Mouse (Mus musculus): ENCODE data around the gene Nsd2.
"Not testable (repeated sequence)": the region's sequence is repeated elsewhere in the genome, so short reads cannot be mapped to it uniquely, and the experiment has no call there.

Nsd2 gene

DNA sequence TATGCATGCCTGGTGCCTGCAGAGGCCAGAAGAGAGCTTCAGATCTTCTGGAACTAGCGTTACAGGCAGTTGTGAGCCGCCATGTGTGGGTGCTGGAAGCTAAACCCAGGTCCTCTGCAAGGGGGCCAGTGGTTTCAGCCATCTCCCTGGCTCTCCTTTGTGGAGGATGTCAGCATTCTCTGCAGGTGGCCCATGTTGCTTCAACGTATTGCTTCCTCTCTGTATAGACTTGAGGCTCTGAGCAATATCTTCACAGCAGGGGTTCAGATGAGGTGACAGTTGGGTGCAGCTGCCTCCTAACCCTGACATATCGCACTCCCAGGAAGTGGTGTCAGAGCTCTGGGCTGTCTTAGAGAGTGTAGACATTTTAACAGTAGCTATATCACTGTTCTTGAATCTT is 30.9 kb downstream of the Nsd2 start:
- no peak for DNase-seq (ENCODE audit: low read depth, low spot score)

DNA sequence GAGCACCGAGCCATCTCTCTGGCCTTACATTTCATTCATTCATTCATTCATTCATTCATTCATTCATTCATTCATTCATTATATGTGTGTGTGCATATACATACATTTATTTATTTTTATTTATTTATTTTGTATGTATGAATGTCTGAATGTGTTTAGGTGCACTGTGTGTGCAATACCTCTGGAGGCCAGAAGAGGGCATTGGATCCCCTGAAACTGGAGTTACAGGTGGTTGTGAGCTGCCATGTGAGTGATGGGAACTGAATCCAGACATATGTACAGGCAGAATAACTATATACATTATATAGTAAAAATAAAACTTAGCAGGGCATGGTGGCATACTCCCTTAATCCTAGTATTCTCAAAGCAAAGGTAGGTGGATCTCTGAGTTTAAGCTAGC is 32.6 kb downstream of the Nsd2 start:
- no peak for DNase-seq (ENCODE audit: low read depth, low spot score)

DNA sequence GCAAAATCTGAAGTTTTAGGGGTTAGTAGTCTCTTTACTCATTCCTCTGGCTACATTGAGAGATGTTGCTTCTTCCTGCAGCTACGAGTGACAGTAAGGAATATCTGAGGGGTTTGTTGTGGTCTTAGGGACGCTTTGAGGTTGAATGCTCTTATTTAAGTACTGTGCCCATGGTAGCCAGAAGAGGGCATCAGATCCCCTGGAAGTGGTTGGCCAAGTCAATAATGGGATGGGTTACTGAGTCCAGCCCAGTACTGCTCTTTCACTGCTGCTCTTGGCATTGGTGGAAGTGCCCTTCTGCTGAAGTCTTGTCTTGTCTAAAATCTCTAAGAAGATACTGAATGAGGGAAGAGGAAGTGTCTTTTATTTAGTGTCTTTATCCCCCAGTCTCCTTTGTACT is 33.5 kb downstream of the Nsd2 start:
- peak; percentile 25 for DNase-seq (ENCODE audit: low read depth, low spot score)

DNA sequence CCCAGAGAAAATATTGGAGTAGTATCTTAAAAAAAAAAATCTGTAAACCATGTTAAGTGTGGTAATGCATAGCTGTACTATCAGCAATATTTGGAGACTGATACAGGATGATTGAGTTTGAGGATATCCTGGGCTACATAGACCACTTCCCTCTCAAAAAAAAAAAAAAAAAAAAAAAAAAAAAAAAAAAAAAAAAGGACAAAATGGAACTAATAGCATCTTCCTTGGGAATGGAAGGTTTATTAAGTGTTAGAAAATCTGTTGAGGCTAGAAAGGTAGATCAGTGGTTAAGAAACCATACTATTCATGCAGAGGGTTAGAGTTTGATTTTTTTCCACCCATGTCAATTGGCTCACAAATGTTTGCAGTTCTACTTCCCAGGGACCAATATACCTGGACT is 37.2 kb downstream of the Nsd2 start:
- DNase-seq (ENCODE audit: low read depth, low spot score): no peak

DNA sequence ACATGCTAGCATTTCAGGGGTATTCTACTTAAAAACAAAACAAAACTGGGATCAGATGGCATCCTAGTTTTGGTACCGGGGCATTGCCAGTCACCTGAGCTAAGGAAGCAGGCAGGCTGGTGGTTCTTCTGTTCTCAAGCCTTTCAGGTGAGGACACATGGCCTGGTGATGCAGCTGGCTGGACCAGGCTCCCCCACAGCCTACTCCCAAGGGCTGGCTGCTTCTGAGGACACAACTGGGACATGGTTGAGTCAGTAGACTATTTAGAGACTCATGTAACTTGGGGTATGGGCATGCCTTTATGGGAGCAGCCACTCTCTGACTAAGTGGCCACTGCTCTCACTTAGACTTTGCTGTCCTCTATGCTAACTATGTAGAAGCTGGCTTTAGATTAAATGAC is 54.9 kb downstream of the Nsd2 start:
- DNase-seq (ENCODE audit: low read depth, low spot score): peak; percentile 33

DNA sequence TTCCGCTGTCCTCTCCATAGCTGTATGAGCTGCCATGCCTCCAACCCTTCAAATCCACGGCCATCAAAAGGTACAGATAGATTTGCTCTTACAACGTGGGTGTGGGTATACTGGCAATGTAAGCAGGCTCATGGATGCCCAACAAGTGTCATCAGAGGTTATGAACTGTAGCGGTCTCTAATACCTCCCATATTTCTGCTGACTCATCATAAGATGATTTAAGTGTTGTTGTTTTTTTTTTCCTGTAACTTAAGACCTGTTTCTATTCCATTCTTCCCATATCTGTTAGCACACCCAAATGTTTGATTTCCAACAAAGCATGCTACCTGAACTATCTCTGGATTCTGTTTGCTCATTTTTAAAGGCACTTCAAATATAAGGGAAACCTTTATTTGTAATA is 60.6 kb downstream of the Nsd2 start:
- DNase-seq (ENCODE audit: low read depth, low spot score): no peak

DNA sequence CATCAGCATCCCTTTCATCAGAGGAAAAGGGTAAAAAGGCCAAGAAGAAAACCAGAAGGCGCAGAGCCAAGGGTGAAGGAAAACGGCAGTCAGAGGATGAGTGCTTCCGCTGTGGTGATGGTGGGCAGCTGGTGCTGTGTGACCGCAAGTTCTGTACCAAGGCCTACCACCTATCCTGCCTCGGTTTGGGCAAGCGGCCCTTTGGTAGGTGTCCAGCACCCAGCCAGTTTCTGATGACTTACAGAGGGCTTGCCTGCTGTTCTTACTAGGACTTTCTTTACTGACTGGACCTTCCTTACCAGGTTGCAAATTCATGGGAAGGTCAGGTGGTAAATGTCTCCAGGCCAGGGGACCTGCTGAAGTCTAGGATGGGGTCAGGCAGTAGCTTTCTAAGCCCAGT is 72.9 kb downstream of the Nsd2 start:
- no peak for DNase-seq (ENCODE audit: low read depth, low spot score)

DNA sequence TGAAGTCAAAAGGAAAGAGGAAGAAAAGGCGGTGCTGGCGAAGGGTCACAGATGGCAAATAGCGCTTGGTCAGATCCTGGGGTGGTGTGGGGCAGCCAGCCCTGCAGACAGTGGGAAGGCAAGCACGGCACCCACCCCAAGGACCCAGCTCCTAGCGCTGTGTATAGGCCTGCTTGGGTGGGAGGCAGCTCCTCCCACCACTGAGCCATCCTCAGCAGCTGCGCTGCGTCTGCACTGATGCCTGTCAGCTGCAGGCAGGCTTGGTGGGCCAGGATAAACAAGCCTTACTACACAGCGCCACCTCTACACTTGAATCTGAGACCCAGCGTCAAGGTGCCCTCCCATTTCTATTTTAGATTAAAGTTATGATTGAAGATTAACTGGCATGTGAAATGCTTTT is 74.6 kb downstream of the Nsd2 start:
- peak; percentile 56 for DNase-seq (ENCODE audit: low read depth, low spot score)

DNA sequence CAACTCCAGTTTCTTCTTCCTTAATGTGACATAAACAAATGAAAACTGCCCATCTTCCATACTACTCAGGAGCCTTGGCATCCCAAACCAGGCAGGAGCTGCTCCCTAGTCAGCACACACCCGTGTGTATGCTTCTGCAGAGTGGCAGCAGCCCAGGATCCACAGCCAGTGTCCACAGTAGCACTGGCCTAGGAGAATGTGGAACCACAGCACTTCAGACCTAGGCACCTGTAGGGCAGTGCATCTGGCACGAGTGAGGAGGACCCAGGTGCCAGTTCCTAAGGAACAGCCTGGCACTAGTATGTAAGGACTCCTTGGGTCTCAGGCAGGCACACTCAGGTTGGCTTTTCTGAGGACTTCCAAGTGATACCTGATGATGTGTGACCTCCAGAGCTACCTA is 76.6 kb downstream of the Nsd2 start:
- no peak for DNase-seq (ENCODE audit: low read depth, low spot score)

DNA sequence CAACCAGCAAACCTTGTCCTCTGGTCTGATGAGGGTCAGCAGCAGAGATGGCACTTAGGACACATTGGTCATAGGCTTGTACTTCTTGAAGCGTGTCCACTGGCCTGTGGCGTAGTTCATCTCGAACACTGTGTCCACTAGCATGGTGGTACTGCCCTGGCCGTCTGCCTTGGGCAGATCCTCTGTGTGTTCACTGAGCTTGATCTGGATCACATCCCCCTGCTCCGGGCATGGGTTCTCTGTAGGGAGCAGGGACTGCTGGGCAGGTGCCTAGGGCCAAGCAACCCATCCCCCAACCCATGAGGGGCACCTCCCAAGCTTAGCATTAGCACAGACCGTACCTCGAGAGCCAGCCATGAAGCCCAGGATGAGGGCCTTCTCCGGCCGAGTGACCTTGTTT is 78.1 kb downstream of the Nsd2 start:
- DNase-seq (ENCODE audit: low read depth, low spot score): no peak

DNA sequence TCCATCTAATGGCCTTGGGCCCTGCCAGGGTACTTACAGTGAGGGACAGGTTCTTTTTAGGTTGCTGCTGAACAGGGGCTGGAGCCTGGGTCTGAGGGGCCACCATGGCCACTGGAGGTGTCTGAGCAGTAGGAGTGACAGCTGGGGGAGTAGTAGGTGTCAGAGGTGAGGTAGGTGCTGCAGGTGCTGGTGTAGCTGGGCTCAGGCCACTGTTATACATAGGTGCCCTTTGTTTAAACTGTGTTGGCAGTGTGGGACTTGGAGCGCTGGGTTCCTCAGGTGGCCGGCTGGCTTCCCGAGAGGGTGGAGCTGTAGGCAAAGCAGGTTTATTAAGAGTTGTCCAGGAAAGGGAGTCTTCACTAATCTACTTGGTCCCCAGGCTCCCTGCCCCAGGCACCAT is 78.7 kb downstream of the Nsd2 start:
- no peak for DNase-seq (ENCODE audit: low read depth, low spot score)

DNA sequence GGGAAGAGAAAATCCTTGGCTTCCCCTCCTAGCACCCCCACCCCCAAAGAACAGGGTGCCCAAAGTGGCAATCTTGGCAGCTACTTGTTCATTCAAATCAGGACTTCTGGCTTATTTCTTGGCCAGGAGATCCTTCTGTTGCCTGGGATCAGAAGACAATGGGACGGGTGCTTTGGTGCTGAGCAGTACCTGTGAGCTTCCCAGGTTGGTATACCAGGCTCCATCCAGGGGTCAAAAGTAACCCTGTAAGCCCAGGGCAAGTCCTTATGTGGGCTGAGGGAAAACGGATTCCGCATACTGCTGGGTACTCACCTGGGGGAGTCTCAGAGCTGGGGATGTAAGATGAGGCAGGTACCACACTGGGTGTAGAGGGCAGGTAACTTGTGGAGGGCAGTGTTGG is 79.6 kb downstream of the Nsd2 start:
- DNase-seq (ENCODE audit: low read depth, low spot score): no peak

DNA sequence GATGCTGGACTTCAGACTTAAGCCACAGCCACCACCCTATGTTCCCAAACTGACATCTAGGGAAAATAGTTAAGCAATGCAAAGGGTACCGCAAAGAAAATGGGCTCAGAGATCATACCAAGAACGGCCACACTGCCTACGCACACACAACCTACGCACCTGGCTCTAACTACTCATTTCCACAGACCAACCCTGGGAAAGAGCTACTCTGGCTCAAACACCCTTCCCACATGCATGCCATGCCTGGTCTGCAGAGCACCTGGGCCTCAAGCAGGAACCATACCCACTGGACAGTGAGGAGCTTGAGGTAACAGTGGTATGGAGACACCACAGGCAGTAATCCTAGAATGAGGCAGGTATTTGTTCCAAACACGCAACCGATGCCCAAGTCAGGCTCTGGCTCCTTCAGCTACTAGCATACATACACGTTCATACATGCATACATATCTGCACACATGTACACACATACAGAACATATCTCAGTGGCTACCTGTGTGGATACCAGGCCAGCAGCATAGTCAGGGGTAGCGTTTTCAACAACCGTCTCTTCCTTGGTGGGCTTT is 80.3 kb downstream of the Nsd2 start:
- DNase-seq (ENCODE audit: low read depth, low spot score): no peak

DNA sequence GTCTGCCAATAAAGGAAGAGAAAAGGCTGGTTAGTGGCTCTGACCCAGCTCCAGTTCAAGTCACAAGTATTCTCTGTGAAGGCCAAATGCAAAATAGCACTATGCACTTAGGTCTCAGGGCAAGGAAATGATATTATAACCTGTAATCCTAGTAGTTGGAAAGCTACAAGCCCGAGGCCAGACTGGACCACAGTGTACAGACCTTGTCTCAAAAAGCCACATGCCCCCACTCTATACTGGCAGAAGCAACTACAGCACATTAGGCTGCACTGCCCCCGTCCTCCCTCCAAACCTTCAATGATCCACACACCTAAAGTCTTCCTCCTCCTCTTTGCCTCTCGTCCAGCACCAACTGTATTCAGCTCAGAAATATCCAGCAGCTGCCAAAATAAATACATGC is 80.8 kb downstream of the Nsd2 start:
- no peak for DNase-seq (ENCODE audit: low read depth, low spot score)

DNA sequence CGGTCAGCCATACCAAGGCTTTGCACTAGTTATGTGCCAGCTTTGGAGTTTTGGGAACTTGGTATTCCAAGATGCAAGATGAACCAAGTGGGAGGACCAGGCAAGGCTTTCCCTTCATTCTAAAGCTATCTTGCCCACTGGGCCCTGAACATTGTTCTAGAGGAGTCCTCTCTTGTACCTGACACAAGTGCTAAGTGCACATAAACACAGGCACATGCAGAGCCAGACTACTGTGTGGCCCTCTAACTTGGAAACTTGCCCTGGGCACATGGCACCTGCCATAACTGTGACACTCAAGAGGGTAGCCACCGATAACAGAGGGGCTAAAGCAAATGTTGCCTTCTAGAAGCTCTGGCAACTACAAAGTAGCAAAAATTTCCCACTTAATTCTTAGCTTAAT is 82.2 kb downstream of the Nsd2 start:
- no peak for DNase-seq (ENCODE audit: low read depth, low spot score)

DNA sequence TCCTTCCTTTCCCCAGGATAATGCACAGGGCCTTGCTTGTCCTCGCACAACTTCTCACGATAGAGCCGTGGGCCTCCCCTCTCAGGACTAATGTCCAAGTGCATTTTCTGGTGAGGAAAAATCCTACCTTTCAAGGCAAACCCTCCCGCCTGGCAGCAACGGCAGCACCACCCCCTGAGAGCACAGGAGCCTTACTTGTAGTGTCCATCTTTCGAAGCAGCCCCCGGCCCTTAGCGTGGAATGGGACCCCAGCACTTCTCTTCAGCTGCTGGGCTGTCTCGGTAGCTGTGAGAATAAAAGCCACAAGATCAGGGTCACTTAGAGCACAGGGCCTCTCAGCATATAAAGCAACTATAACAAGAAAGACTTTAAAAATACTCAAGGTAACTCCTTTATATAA is 82.7 kb downstream of the Nsd2 start:
- DNase-seq (ENCODE audit: low read depth, low spot score): no peak

DNA sequence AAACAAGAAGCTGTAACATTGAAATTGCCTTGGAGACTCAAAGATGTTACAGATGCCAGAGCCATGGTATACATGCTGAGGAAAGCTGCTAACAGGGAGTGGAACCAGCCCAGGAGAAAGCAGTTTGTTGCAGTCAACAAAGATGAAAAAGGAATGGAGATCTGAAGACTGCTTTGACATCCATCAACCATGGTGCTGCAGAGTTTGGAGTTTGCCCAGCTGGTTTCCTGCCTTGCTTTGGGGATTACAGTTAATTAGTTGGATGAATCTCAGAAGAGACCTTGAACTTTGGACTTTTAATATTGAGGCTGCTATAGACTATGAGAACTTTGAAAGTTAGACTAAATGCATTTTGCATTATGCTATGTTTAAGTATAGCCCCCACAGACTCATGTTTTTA is 94.5 kb downstream of the Nsd2 start:
- DNase-seq (ENCODE audit: low read depth, low spot score): not testable (repeated sequence)

DNA sequence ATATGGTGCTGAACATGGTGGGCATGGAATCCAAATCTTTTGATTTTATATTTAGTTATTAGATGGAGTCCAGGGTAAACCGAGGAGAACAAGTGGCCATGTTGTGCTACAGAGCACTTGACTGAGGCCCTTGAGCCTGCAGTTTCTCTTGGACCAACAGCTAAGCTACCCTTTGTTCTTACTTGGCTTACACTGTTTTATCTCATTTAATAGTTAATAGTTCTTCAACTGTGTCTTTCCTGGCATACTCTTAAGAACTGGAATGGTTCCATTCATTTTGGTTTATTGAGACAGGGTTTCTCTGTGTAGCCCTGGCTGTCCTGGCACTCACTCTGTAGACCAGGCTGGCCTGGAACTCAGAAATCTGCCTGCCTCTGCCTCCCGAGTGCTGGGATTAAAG is 96.1 kb downstream of the Nsd2 start:
- not testable (repeated sequence) for DNase-seq (ENCODE audit: low read depth, low spot score)

DNA sequence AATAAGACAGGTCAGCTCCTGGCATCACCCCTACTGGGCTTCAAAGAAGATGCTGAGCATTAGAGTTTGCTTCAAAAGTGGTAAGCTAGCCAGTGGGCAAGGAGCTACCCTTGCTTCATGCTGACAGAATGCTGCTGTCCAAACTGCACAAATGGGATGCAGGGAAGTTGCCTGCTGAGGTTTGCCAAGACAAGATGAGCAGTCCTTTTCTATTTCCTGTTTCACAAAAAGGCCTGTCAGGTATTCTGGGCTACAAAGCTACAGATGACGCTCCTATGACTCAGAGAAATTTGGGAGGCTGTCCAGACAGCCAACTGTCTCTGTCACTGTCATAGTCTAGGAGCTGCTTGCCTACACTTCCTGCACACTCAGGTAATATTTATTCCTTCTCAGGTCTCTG is 98.9 kb downstream of the Nsd2 start:
- peak; percentile 96 for DNase-seq (ENCODE audit: low read depth, low spot score)

DNA sequence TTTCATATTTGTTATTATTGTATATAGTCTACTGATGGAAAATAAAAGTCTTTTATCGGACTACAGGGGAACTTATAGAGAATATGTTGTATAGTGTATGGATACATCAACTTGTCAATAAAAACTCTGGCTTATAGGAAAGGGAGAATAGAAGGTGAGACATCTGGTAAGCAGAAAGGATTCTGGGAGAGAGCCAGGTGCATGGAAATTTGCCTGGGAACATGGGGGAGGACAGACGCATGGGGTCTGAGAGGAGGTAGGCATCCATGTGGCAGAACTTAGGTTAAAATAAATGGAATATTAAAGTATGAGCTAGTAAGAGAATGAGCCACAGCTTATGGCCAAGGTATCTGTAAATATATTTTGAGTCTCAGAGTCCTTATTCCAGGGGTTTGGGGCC is 99.5 kb downstream of the Nsd2 start:
- DNase-seq (ENCODE audit: low read depth, low spot score): no peak

DNA sequence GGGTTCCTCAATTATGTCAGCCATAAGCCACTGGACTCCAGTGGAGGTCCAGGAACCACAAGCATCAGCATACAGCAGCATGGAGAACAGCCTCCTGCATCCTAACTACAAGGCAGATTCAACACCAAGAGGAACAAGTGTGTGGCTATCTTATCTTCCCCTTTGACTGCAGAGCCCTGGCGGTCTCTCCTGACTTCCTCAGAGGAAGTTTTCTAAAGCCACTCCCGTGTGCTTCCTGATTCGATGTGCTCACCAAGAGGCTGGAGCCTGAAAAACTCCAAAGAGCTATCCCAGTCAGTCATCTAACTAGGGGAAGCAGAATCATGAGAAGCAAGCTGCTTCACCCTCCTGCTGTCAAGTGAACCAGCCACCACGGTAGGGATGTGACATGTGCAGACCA is 100.4 kb downstream of the Nsd2 start:
- DNase-seq (ENCODE audit: low read depth, low spot score): no peak

DNA sequence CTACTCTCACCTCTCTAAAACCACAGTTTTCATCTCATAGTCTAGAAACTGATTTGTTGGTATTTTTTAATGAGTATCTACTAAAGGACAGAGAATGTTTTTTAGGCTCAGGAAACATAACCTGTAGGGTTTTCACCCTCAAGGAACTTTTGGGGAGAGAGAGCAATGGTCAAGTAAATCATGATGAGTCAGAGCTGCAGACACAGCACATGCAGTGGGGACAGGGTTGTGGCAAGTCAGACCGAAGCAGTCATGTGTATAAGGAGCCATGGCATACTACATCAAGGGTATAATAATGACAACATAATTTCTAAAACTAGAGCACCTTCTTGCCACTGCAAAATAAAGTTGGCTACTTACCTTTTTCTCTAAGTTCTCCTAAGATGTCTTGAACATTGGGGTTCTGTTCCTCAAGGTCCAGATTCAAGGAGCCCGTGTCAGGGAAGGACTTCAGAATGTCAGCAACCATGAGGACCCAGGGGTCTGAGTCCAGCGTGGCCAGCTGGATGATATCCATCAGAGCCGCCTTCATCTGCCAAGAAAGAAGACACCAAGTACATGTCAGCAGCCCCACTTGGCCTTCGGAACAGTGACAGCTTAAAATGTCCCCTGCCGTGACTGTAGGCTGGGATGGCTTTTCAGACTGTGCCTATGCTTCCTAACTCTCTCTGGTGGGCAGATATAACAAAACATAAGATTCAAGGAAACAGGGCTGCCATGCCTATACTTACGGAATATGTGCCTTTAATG is 101.1 kb downstream of the Nsd2 start:
- peak; percentile 30 for DNase-seq (ENCODE audit: low read depth, low spot score)

DNA sequence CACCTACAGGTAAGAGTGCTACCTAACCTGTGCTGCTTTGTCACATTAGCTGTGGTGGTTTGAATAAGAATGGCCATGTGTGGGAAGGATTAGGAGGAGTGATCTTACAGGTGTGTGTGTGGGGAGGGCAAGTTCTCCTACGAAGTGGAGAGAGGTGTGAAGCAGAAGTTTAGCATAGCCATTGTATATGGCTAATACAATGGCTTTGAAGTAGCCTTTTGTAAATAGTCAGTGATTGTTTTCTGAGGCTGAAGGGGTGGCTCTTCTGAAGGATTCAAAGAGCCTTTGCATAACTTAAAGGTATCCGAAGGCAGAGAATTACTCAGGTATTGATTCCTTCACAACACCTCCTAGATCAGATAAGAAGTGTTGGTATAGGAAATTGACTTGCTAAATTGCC is 102.0 kb downstream of the Nsd2 start:
- no peak for DNase-seq (ENCODE audit: low read depth, low spot score)

DNA sequence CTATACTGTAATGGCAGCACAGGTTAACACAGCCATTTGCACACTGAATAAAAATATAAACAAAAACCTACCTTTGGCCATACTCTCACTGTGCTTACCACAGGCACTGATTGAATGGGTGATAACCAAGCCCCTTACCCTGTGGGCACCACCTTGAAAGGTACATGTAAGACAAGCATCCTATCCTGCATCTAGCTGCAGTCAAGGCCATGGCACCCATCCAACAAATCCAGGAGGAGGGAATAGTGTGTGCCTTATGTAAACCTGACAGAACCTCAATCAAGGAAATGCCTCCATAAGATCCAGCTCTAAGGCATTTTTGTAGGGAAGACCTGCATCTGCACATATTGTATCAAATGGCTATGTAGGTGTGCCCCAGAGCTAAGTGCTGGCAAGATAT is 105.6 kb downstream of the Nsd2 start:
- peak; percentile 26 for DNase-seq (ENCODE audit: low read depth, low spot score)

Measured in brain, adult 2 months (tissue).